Mouse (Mus musculus) frontal cortex, adult 2 months (tissue): Measurements from ENCODE around the gene Scamp2. TPM values are rescaled to one million over a fixed set of nuclear protein-coding genes. Genes with fewer than 3 reads are reported as not detected.

ENCODE experiments used
- DNase-seq, 2 experiments: peaks; one replicate each; pipeline ENCODE4 v3.0.0; 2022; ENCODE audit warnings: low spot score in 1 of 2; ENCODE audit errors: extremely low spot score in 1 of 2
- polyA plus RNA-seq: library from polyadenylated mRNA; depleted of rRNA; stranded (reverse); fragments of >200 nt; gene quantifications from 2 replicates; pipeline ENCODE4 v1.2.3, GENCODE M21; 2012; rRNA removed

Scamp2 gene
- 47.8 and 49.7 TPM in 2 replicates for polyA plus RNA-seq

GRCm38 (mm10) chr9:57560861-57561710, at the start of gene Scamp2:
Scamp2 (plus strand) TSS chr9:57560943.
- peak; percentile 88 to 96 for DNase-seq

DNA sequence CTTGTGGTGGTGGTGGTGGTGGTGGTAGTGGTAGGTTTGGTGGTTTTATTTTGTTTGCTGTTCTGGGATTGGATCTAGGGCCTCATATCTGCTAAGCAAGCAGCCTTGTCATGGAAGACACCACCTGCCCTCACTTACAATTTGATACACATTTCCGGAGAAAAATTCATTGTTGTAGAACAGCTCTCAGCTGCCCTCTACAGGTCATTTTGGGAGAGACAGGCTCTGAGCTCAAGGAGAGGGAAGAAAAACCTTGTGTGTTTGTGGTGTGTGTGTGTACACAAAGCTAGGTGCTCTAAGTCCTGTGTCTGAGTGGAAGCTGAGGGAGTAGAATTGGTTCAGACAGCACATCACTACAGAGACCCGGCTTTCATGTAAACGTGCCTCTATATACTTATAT, 43.6 kb upstream of the Scamp2 start:
- peak in 1 of 2 experiments; percentile 85 for DNase-seq

DNA sequence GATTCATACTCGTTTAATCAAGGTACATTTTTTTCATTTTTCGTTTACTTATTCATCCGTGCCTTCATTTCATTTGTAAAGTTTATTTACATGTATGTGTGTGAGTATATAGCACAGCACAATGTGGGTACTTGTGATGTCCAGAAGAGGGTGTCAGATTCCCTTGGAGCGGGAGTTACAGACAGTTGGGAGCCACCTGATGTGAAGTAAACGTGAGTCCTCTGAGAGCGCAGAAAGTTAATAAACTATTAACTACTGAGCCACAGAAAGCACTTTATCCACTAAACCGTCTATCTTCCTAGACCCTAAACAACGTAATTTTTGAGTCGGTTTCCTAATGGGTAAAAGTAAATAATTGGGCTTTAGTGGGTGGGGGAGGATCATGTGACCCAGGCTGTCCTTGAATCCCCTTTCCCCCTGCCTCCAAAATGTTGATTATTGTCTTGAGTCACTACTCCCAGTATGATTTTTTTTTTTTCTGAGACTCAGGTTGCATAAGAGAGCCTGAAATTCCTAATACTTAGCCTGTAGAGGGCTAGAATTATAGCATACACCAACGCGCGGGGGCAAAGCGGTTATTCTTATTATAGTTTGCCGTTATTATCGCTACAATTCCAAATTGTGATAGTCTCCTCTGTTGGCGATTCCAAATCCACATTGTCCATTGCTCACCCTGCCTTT, 40.2 kb upstream of the Scamp2 start:
- no peak for DNase-seq

- peak; percentile 87 to 95 for DNase-seq
Observed at GRCm38 (mm10) chr9:57521056-57521911, 39.5 kb upstream of the Scamp2 start, which contains the start of gene Cox5a. Cox5a (plus strand) TSS chr9:57521274.

DNA sequence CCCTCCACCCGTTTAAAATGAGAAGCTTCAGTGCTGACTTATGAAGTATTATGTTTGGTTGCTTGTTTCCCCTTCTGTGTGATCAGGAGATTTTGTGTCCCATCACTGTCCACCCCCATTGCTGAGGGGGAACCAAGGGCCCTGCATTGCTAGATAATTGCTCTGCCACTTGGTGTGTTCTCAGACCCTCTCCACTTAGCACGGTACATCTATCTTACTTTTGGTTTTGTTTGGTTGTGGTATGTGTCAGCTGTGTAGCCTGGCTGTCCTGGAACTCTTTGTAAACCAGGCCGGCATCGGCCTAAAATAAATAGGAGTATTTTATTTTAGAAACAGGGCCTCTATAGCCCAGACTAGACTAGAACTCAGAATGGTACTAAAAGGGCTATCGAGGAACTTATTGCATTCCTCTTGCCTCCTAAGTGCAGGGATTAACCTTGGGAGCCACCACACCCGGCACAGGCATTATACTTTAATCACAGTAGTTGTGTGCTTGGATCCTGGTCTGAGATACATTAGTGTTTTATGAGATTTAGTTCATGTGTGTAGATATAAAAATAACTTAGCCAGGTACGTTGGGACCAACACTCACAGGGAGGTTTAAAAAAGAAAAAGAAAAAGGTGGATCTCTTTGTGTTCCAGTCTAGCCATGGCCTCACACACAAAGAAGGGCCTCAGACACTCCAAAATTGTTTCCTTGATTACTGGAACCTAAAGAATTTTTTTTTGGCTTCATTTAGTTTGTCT, 38.5 kb upstream of the Scamp2 start:
- DNase-seq: no peak

GRCm38 (mm10) chr9:57522861-57523246, 37.9 kb upstream of the Scamp2 start:
- no peak for DNase-seq

DNA sequence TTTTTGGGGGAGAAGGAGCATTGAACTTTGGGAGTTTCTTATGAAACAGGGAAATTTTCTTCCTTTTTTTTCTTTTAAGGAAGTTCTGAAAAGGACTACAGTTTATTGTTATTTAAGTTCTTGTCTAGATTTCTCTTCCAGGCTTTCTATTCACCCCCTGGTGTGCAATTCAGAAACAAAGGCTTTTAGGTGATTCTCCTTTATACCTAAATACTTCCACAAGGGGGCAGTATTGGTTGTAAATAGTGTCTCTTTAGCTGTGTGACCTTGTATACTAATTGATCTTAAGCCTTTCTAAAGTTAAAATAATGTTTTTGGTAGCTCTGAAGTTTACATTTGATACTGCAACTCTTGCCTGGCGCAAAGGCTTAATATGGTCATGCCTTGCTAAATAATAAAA, 37.0 kb upstream of the Scamp2 start:
- peak in 1 of 2 experiments; percentile 53 for DNase-seq

DNA sequence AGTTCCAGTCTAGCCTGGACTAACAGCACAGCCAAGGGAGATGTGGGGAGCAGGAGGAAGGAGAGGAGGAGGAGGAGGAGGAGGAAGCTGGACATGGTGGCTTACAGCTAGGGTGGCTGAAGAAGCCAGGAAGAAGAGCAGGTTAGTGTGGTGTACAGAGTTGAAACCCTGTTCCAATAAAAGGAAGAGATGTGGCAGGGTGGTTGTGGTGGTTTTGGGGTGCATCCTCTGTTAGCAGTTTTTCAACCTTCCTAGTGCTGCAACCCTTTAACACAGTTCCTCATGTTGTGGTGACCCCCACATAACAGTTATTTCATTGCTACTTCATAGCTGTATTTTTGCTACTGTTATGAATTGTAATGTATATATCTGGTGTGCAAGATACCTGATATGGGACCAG, 36.3 kb upstream of the Scamp2 start:
- no peak for DNase-seq

DNA sequence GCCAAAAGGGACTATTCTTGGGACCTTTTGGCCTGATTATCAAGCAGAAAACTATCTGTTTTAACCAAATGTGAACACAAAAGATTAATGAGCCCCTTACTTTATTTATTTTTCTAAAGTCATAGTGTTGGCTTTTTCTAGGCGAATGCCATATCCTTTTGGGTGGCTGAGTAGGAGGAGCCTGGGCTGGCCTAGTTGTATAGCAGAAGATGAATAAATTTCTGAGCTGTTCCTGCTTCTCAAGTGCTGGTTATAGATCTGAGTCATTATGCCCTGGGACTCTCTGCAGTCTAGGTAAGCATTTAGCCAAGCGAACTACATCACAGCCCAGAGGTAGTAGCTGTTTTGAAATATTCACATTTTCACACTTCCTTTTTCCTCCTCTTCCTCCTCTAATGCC, 35.2 kb upstream of the Scamp2 start:
- peak in 1 of 2 experiments; percentile 51 for DNase-seq

GRCm38 (mm10) chr9:57526435-57526834, 34.3 kb upstream of the Scamp2 start:
- no peak for DNase-seq

- no peak for DNase-seq
Observed at GRCm38 (mm10) chr9:57531946-57532345, 28.8 kb upstream of the Scamp2 start.

- DNase-seq: no peak
Observed at GRCm38 (mm10) chr9:57536362-57536761, 24.4 kb upstream of the Scamp2 start.

GRCm38 (mm10) chr9:57537044-57537727, 23.6 kb upstream of the Scamp2 start, which contains the start of gene Fam219b:
Fam219b (plus strand) TSS chr9:57537528.
- DNase-seq: peak; percentile 86 to 95

- DNase-seq: peak in 1 of 2 experiments; percentile 38
Observed at GRCm38 (mm10) chr9:57537728-57538181, 23.0 kb upstream of the Scamp2 start.

GRCm38 (mm10) chr9:57539550-57539949, 21.2 kb upstream of the Scamp2 start:
- DNase-seq: no peak

- peak in 1 of 2 experiments; percentile 76 for DNase-seq
Observed at GRCm38 (mm10) chr9:57541312-57541711, 19.4 kb upstream of the Scamp2 start.

DNA sequence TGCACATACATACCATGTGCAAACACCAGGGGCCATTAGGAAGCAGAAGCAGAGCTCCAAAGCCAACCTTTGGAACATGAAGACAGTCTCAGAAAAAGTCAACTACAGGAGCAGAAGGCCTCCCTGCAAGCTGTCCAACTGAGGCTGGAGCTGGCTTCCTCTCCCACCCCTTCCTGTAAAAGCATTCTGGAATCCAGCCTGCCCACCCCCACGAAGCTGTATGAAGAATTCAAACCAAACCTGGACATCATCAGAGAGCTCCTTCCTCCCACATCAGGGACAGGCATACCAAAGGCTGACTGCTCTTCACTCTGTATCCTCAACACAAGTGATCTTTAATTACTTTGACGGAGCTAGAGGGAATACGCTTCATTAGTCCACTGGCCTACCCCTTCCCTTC, 16.8 kb upstream of the Scamp2 start:
- DNase-seq: no peak

DNA sequence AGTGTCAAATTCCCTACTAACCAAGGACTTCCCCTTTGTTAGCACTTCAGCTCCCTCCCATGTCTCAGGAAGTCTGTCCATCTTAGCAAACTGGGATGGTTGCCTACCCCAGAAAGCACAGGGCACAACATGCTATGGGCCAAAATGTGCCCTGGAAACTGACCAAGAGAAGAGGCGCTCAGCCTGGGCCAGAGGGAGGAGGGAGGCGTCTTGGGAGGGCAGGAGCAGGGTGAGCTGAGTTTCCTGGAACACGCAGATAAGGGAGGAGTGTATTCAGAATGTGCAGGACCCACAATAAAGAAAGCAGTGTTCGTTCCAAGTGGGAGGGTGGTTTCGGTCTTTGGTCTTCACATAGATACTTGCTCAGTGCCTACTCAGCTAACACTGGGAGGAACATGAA, 13.5 kb upstream of the Scamp2 start:
- no peak for DNase-seq

GRCm38 (mm10) chr9:57547869-57548268, 12.9 kb upstream of the Scamp2 start:
- no peak for DNase-seq
